Mouse (Mus musculus) adrenal gland, postnatal 10 days (tissue): ENCODE measurements around the gene Cldn9. TPM values are rescaled to one million over a fixed set of nuclear protein-coding genes. Genes with fewer than 3 reads are reported as not detected.

Experiments used
- DNase-seq: peaks from one replicate; pipeline ENCODE4 v3.0.0; 2021; ENCODE audit warnings: mixed read lengths
- long read RNA-seq, 2 experiments: library from polyadenylated mRNA; stranded (forward); transcript quantifications; one replicate each; pipeline ENCODE4 v2.0.0; 2021
- total RNA-seq, 2 experiments: library from RNA; stranded (reverse); gene quantifications; 2 replicates each; pipeline ENCODE4 v1.2.3; 2021

Gene Cldn9
- total RNA-seq, result not detected
- long read RNA-seq, experiment 1, partial matches to known transcripts, result 0 of 1 reads
- long read RNA-seq, experiment 1, other reads (novel, unspliced or antisense), result 0 of 1 reads
- long read RNA-seq, experiment 2, result 0 reads

- DNase-seq, result no peak
These were observed at the start of gene Cldn9 for GRCm38 (mm10) chr17:23683856-23684672. Gene Cldn9, minus strand, starts transcription at chr17:23684026.

- no peak for DNase-seq
These were observed 46.6 kb upstream of the Cldn9 start for GRCm38 (mm10) chr17:23730441-23730840.

- peak; percentile 87 for DNase-seq
These were observed 42.9 kb upstream of the Cldn9 start for GRCm38 (mm10) chr17:23726758-23727142.

- peak; percentile 98 for DNase-seq
These were observed 42.4 kb upstream of the Cldn9 start, which contains the start of gene Pkmyt1 for GRCm38 (mm10) chr17:23725999-23726757. Gene Pkmyt1, plus strand, starts transcription at chr17:23726336.

GRCm38 (mm10) chr17:23725477-23725876, 41.7 kb upstream of the Cldn9 start:
- no peak for DNase-seq

GRCm38 (mm10) chr17:23722376-23723125, 38.7 kb upstream of the Cldn9 start, which contains the start of gene 1520401A03Rik:
Gene 1520401A03Rik, minus strand, starts transcription at chr17:23722783.
- no peak for DNase-seq

GRCm38 (mm10) chr17:23721886-23722285, 38.1 kb upstream of the Cldn9 start:
- DNase-seq, result no peak

GRCm38 (mm10) chr17:23719455-23719854, 35.6 kb upstream of the Cldn9 start:
- DNase-seq, result no peak

GRCm38 (mm10) chr17:23717003-23717402, 33.2 kb upstream of the Cldn9 start:
- DNase-seq, result no peak

GRCm38 (mm10) chr17:23706212-23706611, 22.4 kb upstream of the Cldn9 start:
- DNase-seq, result peak; percentile 85

GRCm38 (mm10) chr17:23705525-23706104, 21.8 kb upstream of the Cldn9 start:
- no peak for DNase-seq

GRCm38 (mm10) chr17:23704741-23705140, 20.9 kb upstream of the Cldn9 start:
- no peak for DNase-seq

- no peak for DNase-seq
These were observed 19.5 kb upstream of the Cldn9 start for GRCm38 (mm10) chr17:23703301-23703700.

- peak; percentile 95 for DNase-seq
These were observed 16.3 kb upstream of the Cldn9 start for GRCm38 (mm10) chr17:23700079-23700478.

GRCm38 (mm10) chr17:23699131-23700077, 15.6 kb upstream of the Cldn9 start:
- peak; percentile 61 for DNase-seq

- no peak for DNase-seq
These were observed 12.0 kb upstream of the Cldn9 start for GRCm38 (mm10) chr17:23695801-23696200.

GRCm38 (mm10) chr17:23694491-23694890, 10.7 kb upstream of the Cldn9 start:
- DNase-seq, result no peak

GRCm38 (mm10) chr17:23683226-23683625, 600 bp downstream of the Cldn9 start:
- no peak for DNase-seq

- no peak for DNase-seq
These were observed 1.3 kb downstream of the Cldn9 start for GRCm38 (mm10) chr17:23682530-23682929.

- DNase-seq, result no peak
These were observed 1.7 kb downstream of the Cldn9 start for GRCm38 (mm10) chr17:23682092-23682491.

- peak; percentile 55 for DNase-seq
These were observed 2.7 kb downstream of the Cldn9 start for GRCm38 (mm10) chr17:23681086-23681485.
